Mouse (Mus musculus) lung, adult 2 months (tissue): ENCODE results near the gene Ppp1r10. TPM values are rescaled to one million over a fixed set of nuclear protein-coding genes. Genes with fewer than 3 reads are reported as not detected.

Source experiments
- DNase-seq: peaks from one replicate; pipeline ENCODE4 v3.0.0; 2022
- H3K4me1 ChIP-seq: fragments of 200-500 bp; 2 replicates; pipeline ENCODE4 v1.6.1; 2011; ENCODE audit warnings: low read length; ENCODE audit not compliant: control insufficient read depth, insufficient read depth
- H3K4me3 ChIP-seq: fragments of 200-500 bp; replicated peaks from 2 replicates; pipeline ENCODE3; 2011; ENCODE audit warnings: low read depth, mild to moderate bottlenecking, control low read depth, low read length; ENCODE audit errors: extremely low read depth
- CTCF ChIP-seq: fragments of 200-500 bp; IDR thresholded peaks from 2 replicates; pipeline ENCODE4 v1.5.1; 2011; ENCODE audit warnings: mild to moderate bottlenecking, low read length, control low read depth; ENCODE audit not compliant: insufficient read depth
- POLR2A ChIP-seq: fragments of 200-500 bp; IDR thresholded peaks from 2 replicates; pipeline ENCODE4 v1.6.1; 2011; ENCODE audit warnings: low read depth, mild to moderate bottlenecking, control low read depth, low read length, borderline replicate concordance; ENCODE audit errors: extremely low read depth
- WGBS: fragments of 180-500 bp; shearing (Covaris S2); methylation state at CpG from one replicate; pipeline ENCODE4 v1.1.7; 2018; 5-methylcytosine and 5-hydroxymethylcytosine counted together
- polyA plus RNA-seq: library from polyadenylated mRNA; depleted of rRNA; stranded (reverse); fragments of >200 nt; gene quantifications from 2 replicates; pipeline ENCODE4 v1.2.3, GENCODE M21; 2012

Ppp1r10 gene
- polyA plus RNA-seq, 1 experiment, result 28.6 TPM

DNA sequence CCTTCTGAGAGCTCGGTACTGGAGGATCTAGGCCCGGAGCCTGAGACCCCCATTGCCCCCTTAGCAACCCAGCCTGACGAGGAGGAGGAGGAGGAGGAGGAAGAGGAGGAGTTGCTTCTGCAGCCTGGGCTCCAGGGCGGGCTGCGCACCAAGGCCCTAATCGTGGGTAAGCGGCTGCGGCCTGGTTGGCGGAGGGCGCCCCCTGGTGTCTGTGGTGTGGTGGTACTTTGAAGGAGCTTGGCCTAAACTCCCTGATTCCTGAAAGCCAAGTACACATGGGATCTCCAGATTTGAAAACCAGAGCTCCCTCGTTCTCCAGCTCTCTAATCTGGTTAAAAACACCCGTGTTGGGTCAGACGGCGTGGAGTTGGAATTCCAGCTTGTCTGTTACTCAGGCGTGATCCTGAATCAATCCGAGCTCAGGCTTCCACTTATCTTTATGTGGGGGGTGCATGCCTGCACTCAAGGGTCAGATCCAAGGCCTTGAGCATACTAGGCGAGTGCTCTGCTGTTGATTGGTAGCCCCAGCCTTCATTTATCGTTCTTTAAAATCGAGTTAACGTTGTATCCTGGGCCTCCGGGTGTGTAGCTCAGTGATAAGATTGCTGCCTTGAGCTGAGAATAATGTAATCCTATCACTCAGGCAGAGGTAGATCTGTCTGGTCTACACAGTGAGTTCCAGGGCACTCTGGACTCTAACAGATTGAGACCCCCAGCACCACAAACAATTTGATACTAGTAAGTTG, 42.3 kb upstream of the Ppp1r10 start:
- WGBS, result 29% methylated on average over 21 of the region's 21 CpGs
- DNase-seq, result peak; percentile 92
- H3K4me3 ChIP-seq, result no peak overlapping the region
- peaks cover 12% of the 10 kb centered on the region for H3K4me1 ChIP-seq
- no peak for TF ChIP-seq POLR2A
- TF ChIP-seq CTCF, result peak; percentile 80

GRCm38 (mm10) chr17:35874721-35875120, 41.5 kb upstream of the Ppp1r10 start:
- no peak overlapping the region for H3K4me3 ChIP-seq
- H3K4me1 ChIP-seq, result peaks cover 14% of the 10 kb centered on the region
- 57% methylated on average over 6 of the region's 6 CpGs for WGBS
- no peak for DNase-seq
- TF ChIP-seq POLR2A (no peak), CTCF (no peak)

- Histone ChIP-seq H3K4me3 (peak within 1 kb of the TSS; percentile 82), H3K4me1 (peaks cover 6% of the 10 kb centered on the region)
- WGBS, result 5% methylated on average over 66 of the region's 66 CpGs
- TF ChIP-seq CTCF (peak; percentile 83), POLR2A (peak; percentile 71; the same call in 1 of the 2 replicates)
- DNase-seq, result peak; percentile 94
Observed at GRCm38 (mm10) chr17:35879245-35880057, 36.8 kb upstream of the Ppp1r10 start, which contains the start of gene Dhx16. Dhx16 (plus strand) TSS chr17:35879819.

GRCm38 (mm10) chr17:35882924-35883323, 33.3 kb upstream of the Ppp1r10 start:
- Histone ChIP-seq H3K4me3 (no peak overlapping the region), H3K4me1 (peaks cover 6% of the 10 kb centered on the region)
- WGBS, result 87% methylated on average over 17 of the region's 17 CpGs
- TF ChIP-seq POLR2A (no peak), CTCF (no peak)
- DNase-seq, result no peak

DNA sequence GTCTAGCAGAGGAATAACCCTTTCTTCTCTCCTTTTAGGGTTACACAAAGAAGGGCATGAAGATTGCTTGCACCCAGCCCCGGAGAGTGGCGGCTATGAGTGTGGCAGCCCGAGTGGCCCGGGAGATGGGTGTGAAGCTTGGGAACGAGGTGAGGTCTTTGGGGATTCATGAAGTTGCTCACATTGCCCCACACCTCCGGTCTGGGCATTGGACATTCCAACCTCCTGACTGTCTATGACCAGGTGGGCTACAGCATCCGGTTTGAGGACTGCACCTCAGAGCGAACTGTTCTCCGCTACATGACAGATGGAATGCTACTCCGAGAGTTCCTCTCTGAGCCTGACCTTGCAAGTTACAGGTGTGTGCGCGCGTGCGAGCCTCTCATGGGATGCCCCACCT, 32.5 kb upstream of the Ppp1r10 start:
- Histone ChIP-seq H3K4me3 (no peak overlapping the region), H3K4me1 (peaks cover 6% of the 10 kb centered on the region)
- no peak for DNase-seq
- no peak for TF ChIP-seq POLR2A
- no peak for TF ChIP-seq CTCF
- WGBS, result 94% methylated on average over 14 of the region's 14 CpGs

- 74% methylated on average over 16 of the region's 17 CpGs for WGBS
Observed at GRCm38 (mm10) chr17:35887725-35888124, 28.5 kb upstream of the Ppp1r10 start.

GRCm38 (mm10) chr17:35896781-35897643, 19.2 kb upstream of the Ppp1r10 start, which contains the start of gene 2310061I04Rik:
2310061I04Rik (minus strand) TSS chr17:35897431.
- Histone ChIP-seq H3K4me3 (peak within 1 kb of the TSS; percentile 79), H3K4me1 (peaks cover 7% of the 10 kb centered on the region; the same call in 1 of the 2 replicates)
- DNase-seq, result peak; percentile 80
- 1% methylated on average over 86 of the region's 86 CpGs for WGBS
- TF ChIP-seq CTCF, result no peak

More at GRCm38 (mm10) chr17:35887725-35888124, 28.5 kb upstream of the Ppp1r10 start:
- DNase-seq, result no peak
- H3K4me1 ChIP-seq, result no peaks in the 10 kb centered on the region
- no peak overlapping the region for H3K4me3 ChIP-seq
- TF ChIP-seq POLR2A (no peak), CTCF (no peak)

DNA sequence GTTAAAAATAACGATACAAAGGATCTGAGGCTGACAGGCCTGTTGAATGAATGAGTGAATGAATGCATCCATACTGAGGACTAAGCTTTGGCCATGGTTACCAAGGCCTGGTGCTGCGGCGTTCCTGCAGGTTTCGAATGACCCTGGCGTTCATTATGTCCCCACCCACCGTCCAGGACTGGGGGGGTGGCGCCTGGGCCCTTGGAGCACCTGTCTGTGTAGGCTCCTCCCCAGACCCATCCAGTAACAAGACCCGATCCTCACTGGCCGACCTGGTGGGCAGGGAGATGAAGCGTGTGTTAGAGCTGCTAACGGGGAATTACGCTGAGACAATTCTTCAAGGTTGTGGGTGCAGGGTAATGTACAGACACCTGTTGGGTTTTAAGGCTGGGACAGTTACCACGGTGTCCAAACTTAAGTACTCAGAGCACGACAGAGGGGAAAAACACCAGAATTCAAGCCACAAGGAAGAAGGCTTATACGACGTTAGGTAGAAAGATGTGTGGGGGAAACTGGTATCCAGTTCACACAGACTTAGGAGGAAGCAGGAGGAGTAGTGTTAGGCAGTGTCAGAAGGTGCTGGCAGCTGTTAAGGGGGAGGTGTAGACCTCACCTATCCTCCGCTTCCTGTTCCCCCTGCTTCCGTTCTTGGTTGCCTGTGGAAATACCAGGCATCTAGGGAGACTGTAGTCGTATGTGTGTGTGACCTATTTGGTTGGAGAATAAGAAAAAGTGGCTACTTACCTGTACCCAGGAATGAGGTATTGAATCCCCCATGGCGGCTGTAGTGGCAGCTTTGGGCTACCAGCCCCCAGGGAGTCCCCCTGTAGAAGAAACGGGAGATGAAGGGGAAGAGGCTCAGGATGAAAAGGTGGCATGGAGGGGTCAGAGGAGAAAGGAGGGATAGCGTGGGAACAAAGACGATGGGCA, 18.3 kb upstream of the Ppp1r10 start:
- 43% methylated on average over 23 of the region's 23 CpGs for WGBS
- no peak for DNase-seq
- Histone ChIP-seq H3K4me3 (no peak overlapping the region), H3K4me1 (peaks cover 7% of the 10 kb centered on the region; the same call in 1 of the 2 replicates)
- TF ChIP-seq POLR2A, result no peak
- TF ChIP-seq CTCF, result no peak
